Mouse (Mus musculus) stomach, embryonic 14.5 days (tissue): ENCODE data around the gene Gm11437. TPM values are rescaled to one million over a fixed set of nuclear protein-coding genes. Genes with fewer than 3 reads are reported as not detected.

ENCODE experiments used
- ATAC-seq: fragments of 200-750 bp; cut with Nextera tagmentation; 2 replicates; pipeline ENCODE4 v1.8.0; 2017; ENCODE audit warnings: low read depth, moderate TSS enrichment; ENCODE audit not compliant: insufficient number of reproducible peaks, insufficient read depth, low FRiP score
- H3K27ac ChIP-seq: fragments of 300-500 bp; sonication (generic); 2 replicates; pipeline ENCODE4 v1.5.1; 2014; ENCODE audit warnings: mild to moderate bottlenecking, low read length, moderate library complexity, mixed read lengths
- H3K27me3 ChIP-seq: fragments of 300-500 bp; sonication (generic); 2 replicates; pipeline ENCODE4 v1.6.1; 2014; ENCODE audit warnings: low read length, control low read depth, mixed read lengths; ENCODE audit not compliant: control insufficient read depth, insufficient read depth
- H3K36me3 ChIP-seq: fragments of 300-500 bp; sonication (generic); 2 replicates; pipeline ENCODE4 v1.6.1; 2014; ENCODE audit warnings: mild to moderate bottlenecking, control low read depth, low read length, moderate library complexity, mixed read lengths; ENCODE audit not compliant: control insufficient read depth, insufficient read depth
- H3K4me1 ChIP-seq: fragments of 300-500 bp; sonication (generic); 2 replicates; pipeline ENCODE4 v1.6.1; 2014; ENCODE audit warnings: low read length, control low read depth, mixed read lengths; ENCODE audit not compliant: control insufficient read depth, insufficient read depth
- H3K4me2 ChIP-seq: fragments of 300-500 bp; sonication (generic); replicated peaks from 2 replicates; pipeline ENCODE4 v1.6.1; 2014; ENCODE audit warnings: low read depth, low read length, control low read depth
- H3K4me3 ChIP-seq: fragments of 300-500 bp; sonication (generic); 2 replicates; pipeline ENCODE4 v1.5.1; 2014; ENCODE audit warnings: low read depth, low read length, control low read depth
- H3K9ac ChIP-seq: fragments of 300-500 bp; sonication (generic); replicated peaks from 2 replicates; pipeline ENCODE4 v1.6.1; 2014; ENCODE audit warnings: low read depth, mild to moderate bottlenecking, control low read depth, low read length, moderate library complexity, mixed read lengths
- H3K9me3 ChIP-seq: fragments of 300-500 bp; sonication (generic); 2 replicates; pipeline ENCODE4 v1.6.1; 2016; ENCODE audit warnings: low read depth, low read length, control low read depth; ENCODE audit not compliant: control insufficient read depth
- WGBS: fragments of 180-500 bp; shearing (Covaris S2); extraction: QIAGEN DNeasy Blood & Tissue Kit; methylation state at CpG from one replicate; pipeline ENCODE4 v1.1.7; 2014; 5-methylcytosine and 5-hydroxymethylcytosine counted together
- polyA plus RNA-seq: library from polyadenylated mRNA; unstranded; fragments of >200 nt; fragmentation: Nextera tagmentation; extraction: Ambion mirVana; gene quantifications from 2 replicates; pipeline ENCODE4 v1.2.1, GENCODE M21; 2014

Gm11437 gene
- polyA plus RNA-seq, 1 experiment from 2014 or later, result not detected

DNA sequence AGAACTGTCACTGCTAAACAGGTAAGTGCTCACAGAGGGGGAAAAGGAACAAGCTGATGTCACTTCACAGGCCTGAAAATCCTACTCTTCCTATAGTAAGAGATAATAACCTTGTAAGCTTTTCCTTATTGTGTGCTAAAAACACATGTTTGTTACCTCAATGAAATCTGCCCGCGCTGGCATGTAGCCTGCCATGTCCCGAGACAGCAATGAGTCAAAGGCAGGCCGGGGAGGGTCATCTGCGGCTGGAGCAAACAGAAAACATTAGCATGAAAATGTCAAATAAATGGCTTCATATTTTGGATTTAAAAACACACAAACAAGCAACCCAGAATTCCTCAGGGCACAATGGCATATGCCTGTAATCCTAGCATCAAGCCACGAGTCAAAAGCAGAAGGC, 63.2 kb downstream of the Gm11437 start:
- 0 out of 2 replicates have a peak, but pooled peaks cover 2% of the 10 kb centered on the region for H3K4me1 ChIP-seq
- H3K9ac ChIP-seq, result no peak overlapping the region
- no peak overlapping the region for H3K4me3 ChIP-seq
- no peak for ATAC-seq
- no peaks in the 10 kb centered on the region for H3K27me3 ChIP-seq
- no peak overlapping the region for H3K4me2 ChIP-seq
- peaks cover 64% of the 10 kb centered on the region for H3K36me3 ChIP-seq
- WGBS, result 93% methylated on average over 6 of the region's 6 CpGs
- no peak overlapping the region for H3K27ac ChIP-seq
- H3K9me3 ChIP-seq, result no peaks in the 10 kb centered on the region

DNA sequence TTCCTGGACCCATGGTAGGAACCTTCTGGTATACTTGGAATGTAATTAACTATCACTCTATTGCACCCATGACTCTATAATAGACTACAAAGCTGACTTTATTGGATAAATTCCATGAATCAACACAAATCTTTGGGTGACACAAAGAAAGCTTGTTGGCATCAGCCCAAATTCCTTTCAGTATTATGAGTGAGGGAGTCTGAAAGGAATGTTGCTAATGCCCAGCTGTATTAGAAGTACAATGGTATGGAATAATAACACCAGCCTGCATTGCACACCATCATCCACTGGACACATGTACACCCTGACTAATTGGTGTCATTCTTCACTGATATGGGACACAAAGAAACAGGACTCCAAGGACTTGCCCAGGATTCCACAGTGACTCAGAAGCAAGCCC, 66.1 kb downstream of the Gm11437 start:
- Histone ChIP-seq H3K27me3 (no peaks in the 10 kb centered on the region), H3K9me3 (no peaks in the 10 kb centered on the region), H3K36me3 (peaks cover 62% of the 10 kb centered on the region), H3K4me3 (no peak overlapping the region), H3K9ac (no peak overlapping the region), H3K4me1 (0 out of 2 replicates have a peak, but pooled peaks cover 2% of the 10 kb centered on the region), H3K27ac (no peak overlapping the region), H3K4me2 (no peak overlapping the region)
- ATAC-seq, result no peak

Other genes with a start within 250 kb of the Gm11437 start
- 32.3 and 36.9 TPM in 2 replicates for gene Ddx52, start 225.4 kb downstream of the Gm11437 start, polyA plus RNA-seq
- gene Synrg, start 203.0 kb downstream of the Gm11437 start, polyA plus RNA-seq, result 13.8 and 15.0 TPM in 2 replicates
- 21.9 and 24.0 TPM in 2 replicates for gene Dusp14, start 98.2 kb downstream of the Gm11437 start, polyA plus RNA-seq
- 36.2 and 37.6 TPM in 2 replicates for gene Tada2a, start 37.9 kb downstream of the Gm11437 start, polyA plus RNA-seq
- gene Acaca, start 37.8 kb downstream of the Gm11437 start, polyA plus RNA-seq, result 25.5 and 25.8 TPM in 2 replicates